Mouse (Mus musculus) cerebellum, adult 2 months (tissue): Measurements from ENCODE around the gene Adam30.

Source experiments
- CTCF ChIP-seq: fragments of 200-500 bp; IDR thresholded peaks from 2 replicates; pipeline ENCODE4 v1.5.1; 2011; ENCODE audit warnings: low read depth, mild to moderate bottlenecking, control low read depth, low read length, moderate library complexity, borderline replicate concordance; ENCODE audit not compliant: insufficient read depth
- POLR2A ChIP-seq: fragments of 200-500 bp; IDR thresholded peaks from 2 replicates; pipeline ENCODE4 v1.6.1; 2011; ENCODE audit warnings: low read length, control low read depth, borderline replicate concordance; ENCODE audit not compliant: insufficient read depth

DNA sequence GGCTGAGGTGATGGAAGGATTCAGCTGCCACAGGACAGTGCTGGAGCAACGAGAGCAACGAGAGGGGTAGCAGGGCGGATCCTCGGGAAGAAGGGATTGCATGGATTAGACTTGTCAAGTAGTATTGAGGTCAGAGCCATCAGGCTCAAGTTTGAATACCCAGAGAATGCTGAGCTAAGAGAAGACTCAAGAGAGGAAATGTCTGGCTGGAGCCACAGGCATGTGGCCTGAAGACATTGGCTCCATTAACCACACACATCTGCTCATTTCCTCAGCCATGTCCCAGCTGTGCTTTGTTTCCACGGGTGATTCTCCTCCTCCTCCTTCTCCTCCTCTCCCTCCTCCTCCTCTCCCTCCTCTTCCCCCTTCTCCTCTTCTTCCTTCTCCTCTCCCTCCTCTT is 39.3 kb downstream of the Adam30 start:
- TF ChIP-seq POLR2A: no peak
- TF ChIP-seq CTCF: no peak
